Mouse (Mus musculus): Measurements from ENCODE around the gene Ghdc. TPM values are rescaled to one million over a fixed set of nuclear protein-coding genes. Genes with fewer than 3 reads are reported as not detected.

Ghdc gene
- total and polyA plus RNA-seq, 2 experiments from 2014 or later = 7.0 to 13.0 TPM

- no peak overlapping the region for H3K9ac ChIP-seq (replicated peaks; ENCODE audit: low read depth, low read length)
- no peaks in the 10 kb centered on the region for H3K9me3 ChIP-seq (replicated peaks; ENCODE audit: control insufficient read depth, low read length)
- no peak overlapping the region for H3K27ac ChIP-seq (ENCODE audit: low read depth)
- no peak for ATAC-seq (ENCODE audit: insufficient read depth, low read depth)
- no peak overlapping the region for H3K4me2 ChIP-seq (ENCODE audit: low read depth, low read length)
- no peaks in the 10 kb centered on the region for H3K36me3 ChIP-seq (replicated peaks; ENCODE audit: control insufficient read depth, insufficient read depth, low read length)
- TF ChIP-seq EP300 (IDR thresholded peaks at IDR 0.05; ENCODE audit: low read depth) (no peak), CTCF (IDR thresholded peaks at IDR 0.05; ENCODE audit: low read depth) (no peak)
- no peak overlapping the region for H3K4me3 ChIP-seq (ENCODE audit: low read depth, low read length)
- 75% methylated on average over 11 of the region's 12 CpGs for WGBS
- H3K4me1 ChIP-seq (ENCODE audit: control insufficient read depth, insufficient read depth) = no peaks in the 10 kb centered on the region
- peaks cover 28% of the 10 kb centered on the region for H3K27me3 ChIP-seq (ENCODE audit: control insufficient read depth, insufficient read depth, low read length)
- DNase-seq (ENCODE audit: low spot score) = no peak
Measured at GRCm38 (mm10) chr11:100754021-100754692, 16.6 kb downstream of the Ghdc start.

DNA sequence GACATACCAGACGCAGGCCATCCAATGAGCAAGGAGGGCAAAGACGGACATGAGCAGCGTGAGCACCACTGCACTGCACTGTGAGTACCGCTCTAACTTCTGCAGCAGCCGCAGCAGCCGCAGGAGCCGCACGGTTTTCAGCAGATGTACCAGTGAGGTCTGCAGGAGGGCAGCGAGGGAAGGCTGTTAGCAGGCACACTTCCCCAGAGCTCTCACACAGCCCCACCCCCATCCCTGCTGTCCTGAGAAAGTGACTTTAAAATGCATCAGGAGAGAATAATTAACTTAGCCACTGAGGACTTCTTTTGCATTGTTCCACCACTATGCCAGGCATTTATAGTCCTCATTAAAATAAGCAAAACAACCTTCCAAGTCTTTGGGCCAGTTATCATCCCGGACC, 18.5 kb downstream of the Ghdc start:
- DNase-seq (ENCODE audit: low spot score) (no peak), ATAC-seq (ENCODE audit: insufficient read depth, low read depth) (no peak)
- Histone ChIP-seq H3K4me1 (ENCODE audit: control insufficient read depth, insufficient read depth) (no peaks in the 10 kb centered on the region), H3K27me3 (ENCODE audit: control insufficient read depth, insufficient read depth, low read length) (peaks cover 32% of the 10 kb centered on the region), H3K4me2 (ENCODE audit: low read depth, low read length) (no peak overlapping the region), H3K9me3 (replicated peaks; ENCODE audit: control insufficient read depth, low read length) (no peaks in the 10 kb centered on the region), H3K27ac (ENCODE audit: low read depth) (no peak overlapping the region), H3K36me3 (replicated peaks; ENCODE audit: control insufficient read depth, insufficient read depth, low read length) (no peaks in the 10 kb centered on the region), H3K4me3 (ENCODE audit: low read depth, low read length) (no peak overlapping the region), H3K9ac (replicated peaks; ENCODE audit: low read depth, low read length) (no peak overlapping the region)
- 27% methylated on average over 10 of the region's 10 CpGs for WGBS
- TF ChIP-seq EP300 (IDR thresholded peaks at IDR 0.05; ENCODE audit: low read depth) (no peak), CTCF (IDR thresholded peaks at IDR 0.05; ENCODE audit: low read depth) (no peak)

- no peak for ATAC-seq (ENCODE audit: insufficient read depth, low read depth)
Measured at GRCm38 (mm10) chr11:100750127-100750526, 20.6 kb downstream of the Ghdc start.

GRCm38 (mm10) chr11:100749469-100749868, 21.3 kb downstream of the Ghdc start:
- no peak overlapping the region for H3K9ac ChIP-seq (replicated peaks; ENCODE audit: low read depth, low read length)
- TF ChIP-seq EP300 (IDR thresholded peaks at IDR 0.05; ENCODE audit: low read depth) (no peak), CTCF (IDR thresholded peaks at IDR 0.05; ENCODE audit: low read depth) (no peak)
- no peak overlapping the region for H3K27ac ChIP-seq (ENCODE audit: low read depth)
- no peak overlapping the region for H3K4me2 ChIP-seq (ENCODE audit: low read depth, low read length)
- ATAC-seq (ENCODE audit: insufficient read depth, low read depth) (no peak), DNase-seq (ENCODE audit: low spot score) (no peak)
- H3K4me3 ChIP-seq (ENCODE audit: low read depth, low read length) = no peak overlapping the region
- H3K27me3 ChIP-seq (ENCODE audit: control insufficient read depth, insufficient read depth, low read length) = peaks cover 28% of the 10 kb centered on the region
- WGBS = 30% methylated on average over 25 of the region's 25 CpGs
- H3K36me3 ChIP-seq (replicated peaks; ENCODE audit: control insufficient read depth, insufficient read depth, low read length) = no peaks in the 10 kb centered on the region
- no peaks in the 10 kb centered on the region for H3K9me3 ChIP-seq (replicated peaks; ENCODE audit: control insufficient read depth, low read length)
- H3K4me1 ChIP-seq (ENCODE audit: control insufficient read depth, insufficient read depth) = no peaks in the 10 kb centered on the region

More at GRCm38 (mm10) chr11:100750127-100750526, 20.6 kb downstream of the Ghdc start:
- peaks cover 28% of the 10 kb centered on the region for H3K27me3 ChIP-seq (ENCODE audit: control insufficient read depth, insufficient read depth, low read length)
- H3K4me3 ChIP-seq (ENCODE audit: low read depth, low read length) = no peak overlapping the region
- H3K4me1 ChIP-seq (ENCODE audit: control insufficient read depth, insufficient read depth) = no peaks in the 10 kb centered on the region
- H3K4me2 ChIP-seq (ENCODE audit: low read depth, low read length) = no peak overlapping the region
- no peaks in the 10 kb centered on the region for H3K36me3 ChIP-seq (replicated peaks; ENCODE audit: control insufficient read depth, insufficient read depth, low read length)
- no peak for DNase-seq (ENCODE audit: low spot score)
- TF ChIP-seq EP300 (IDR thresholded peaks at IDR 0.05; ENCODE audit: low read depth) (no peak), CTCF (IDR thresholded peaks at IDR 0.05; ENCODE audit: low read depth) (no peak)
- 79% methylated on average over 16 of the region's 16 CpGs for WGBS
- H3K27ac ChIP-seq (ENCODE audit: low read depth) = no peak overlapping the region
- H3K9me3 ChIP-seq (replicated peaks; ENCODE audit: control insufficient read depth, low read length) = no peaks in the 10 kb centered on the region
- H3K9ac ChIP-seq (replicated peaks; ENCODE audit: low read depth, low read length) = no peak overlapping the region

- Histone ChIP-seq H3K4me3 (ENCODE audit: low read depth, low read length) (no peak overlapping the region), H3K4me2 (ENCODE audit: low read depth, low read length) (no peak overlapping the region), H3K27me3 (ENCODE audit: control insufficient read depth, insufficient read depth, low read length) (peaks cover 28% of the 10 kb centered on the region), H3K36me3 (replicated peaks; ENCODE audit: control insufficient read depth, insufficient read depth, low read length) (no peaks in the 10 kb centered on the region), H3K27ac (ENCODE audit: low read depth) (no peak overlapping the region), H3K4me1 (ENCODE audit: control insufficient read depth, insufficient read depth) (no peaks in the 10 kb centered on the region), H3K9me3 (replicated peaks; ENCODE audit: control insufficient read depth, low read length) (no peaks in the 10 kb centered on the region), H3K9ac (replicated peaks; ENCODE audit: low read depth, low read length) (no peak overlapping the region)
- DNase-seq (ENCODE audit: low spot score) (no peak), ATAC-seq (ENCODE audit: insufficient read depth, low read depth) (no peak)
- TF ChIP-seq CTCF (IDR thresholded peaks at IDR 0.05; ENCODE audit: low read depth) (no peak), EP300 (IDR thresholded peaks at IDR 0.05; ENCODE audit: low read depth) (no peak)
- WGBS = 67% methylated on average over 4 of the region's 4 CpGs
Measured at GRCm38 (mm10) chr11:100748620-100749019, 22.1 kb downstream of the Ghdc start.

- WGBS = 65% methylated on average over 5 of the region's 5 CpGs
- Histone ChIP-seq H3K9ac (replicated peaks; ENCODE audit: low read depth, low read length) (no peak overlapping the region), H3K36me3 (replicated peaks; ENCODE audit: control insufficient read depth, insufficient read depth, low read length) (no peaks in the 10 kb centered on the region), H3K27ac (ENCODE audit: low read depth) (no peak overlapping the region), H3K4me1 (ENCODE audit: control insufficient read depth, insufficient read depth) (no peaks in the 10 kb centered on the region), H3K4me2 (ENCODE audit: low read depth, low read length) (no peak overlapping the region), H3K4me3 (ENCODE audit: low read depth, low read length) (no peak overlapping the region), H3K27me3 (ENCODE audit: control insufficient read depth, insufficient read depth, low read length) (peaks cover 28% of the 10 kb centered on the region), H3K9me3 (replicated peaks; ENCODE audit: control insufficient read depth, low read length) (no peaks in the 10 kb centered on the region)
- ATAC-seq (ENCODE audit: insufficient read depth, low read depth) (no peak), DNase-seq (ENCODE audit: low spot score) (no peak)
- TF ChIP-seq EP300 (IDR thresholded peaks at IDR 0.05; ENCODE audit: low read depth) (no peak), CTCF (IDR thresholded peaks at IDR 0.05; ENCODE audit: low read depth) (no peak)
Measured at GRCm38 (mm10) chr11:100747114-100747513, 23.6 kb downstream of the Ghdc start.

Measured in heart, postnatal 0 days (tissue).